Mouse (Mus musculus) hindbrain, postnatal 0 days (tissue): ENCODE data around the gene Csnk2b. TPM values are rescaled to one million over a fixed set of nuclear protein-coding genes. Genes with fewer than 3 reads are reported as not detected.

Source experiments
- ATAC-seq: fragments of 200-750 bp; cut with Nextera tagmentation; 2 replicates; pipeline ENCODE4 v1.8.0; 2017; ENCODE audit warnings: mild to moderate bottlenecking, moderate TSS enrichment, moderate library complexity
- DNase-seq: peaks from one replicate; pipeline ENCODE4 v3.0.0-alpha.2; 2015; ENCODE audit warnings: low spot score
- H3K27ac ChIP-seq: fragments of 300-500 bp; sonication (generic); 2 replicates; pipeline ENCODE4 v1.5.1; 2014; ENCODE audit warnings: mild to moderate bottlenecking
- H3K27me3 ChIP-seq: fragments of 300-500 bp; sonication (generic); 2 replicates; pipeline ENCODE4 v1.6.1; 2014; ENCODE audit warnings: low read length, mixed read lengths; ENCODE audit not compliant: insufficient read depth
- H3K36me3 ChIP-seq: fragments of 300-500 bp; sonication (generic); 2 replicates; pipeline ENCODE4 v1.6.1; 2014; ENCODE audit warnings: low read length, mixed read lengths; ENCODE audit not compliant: insufficient read depth
- H3K4me1 ChIP-seq: fragments of 300-500 bp; sonication (generic); 2 replicates; pipeline ENCODE4 v1.6.1; 2014; ENCODE audit warnings: antibody characterized with exemption, low read length, mixed read lengths; ENCODE audit not compliant: insufficient read depth
- H3K4me2 ChIP-seq: fragments of 300-500 bp; sonication (generic); 2 replicates; pipeline ENCODE4 v1.6.1; 2014; ENCODE audit warnings: low read depth, mild to moderate bottlenecking, low read length, moderate library complexity, mixed read lengths
- H3K4me3 ChIP-seq: fragments of 300-500 bp; sonication (generic); 2 replicates; pipeline ENCODE4 v1.5.1; 2014; ENCODE audit warnings: low read length
- H3K9ac ChIP-seq: fragments of 300-500 bp; sonication (generic); replicated peaks from 2 replicates; pipeline ENCODE4 v1.6.1; 2014; ENCODE audit warnings: mild to moderate bottlenecking, low read length, moderate library complexity, mixed read lengths
- H3K9me3 ChIP-seq: fragments of 300-500 bp; sonication (generic); 2 replicates; pipeline ENCODE4 v1.6.1; 2016; ENCODE audit warnings: low read length, mixed read lengths
- CTCF ChIP-seq: IDR thresholded peaks from 2 replicates; pipeline ENCODE4 v1.5.1; 2016; ENCODE audit warnings: antibody characterized with exemption, control low read depth, low read depth
- WGBS: fragments of 180-500 bp; shearing (Covaris S2); extraction: QIAGEN DNeasy Blood & Tissue Kit; methylation state at CpG from one replicate; pipeline ENCODE4 v1.1.7; 2014; 5-methylcytosine and 5-hydroxymethylcytosine counted together
- polyA plus RNA-seq: library from polyadenylated mRNA; unstranded; fragments of >200 nt; fragmentation: Nextera tagmentation; extraction: Ambion mirVana; gene quantifications from 2 replicates; pipeline ENCODE4 v1.2.1, GENCODE M21; 2015
- total RNA-seq: library from RNA; depleted of rRNA; stranded (reverse); fragments of >200 nt; gene quantifications from 2 replicates; pipeline ENCODE4 v1.2.3, GENCODE M21; 2014

Gene Csnk2b
- total and polyA plus RNA-seq, 2 experiments from 2014 or later, result 257 to 350 TPM

DNA sequence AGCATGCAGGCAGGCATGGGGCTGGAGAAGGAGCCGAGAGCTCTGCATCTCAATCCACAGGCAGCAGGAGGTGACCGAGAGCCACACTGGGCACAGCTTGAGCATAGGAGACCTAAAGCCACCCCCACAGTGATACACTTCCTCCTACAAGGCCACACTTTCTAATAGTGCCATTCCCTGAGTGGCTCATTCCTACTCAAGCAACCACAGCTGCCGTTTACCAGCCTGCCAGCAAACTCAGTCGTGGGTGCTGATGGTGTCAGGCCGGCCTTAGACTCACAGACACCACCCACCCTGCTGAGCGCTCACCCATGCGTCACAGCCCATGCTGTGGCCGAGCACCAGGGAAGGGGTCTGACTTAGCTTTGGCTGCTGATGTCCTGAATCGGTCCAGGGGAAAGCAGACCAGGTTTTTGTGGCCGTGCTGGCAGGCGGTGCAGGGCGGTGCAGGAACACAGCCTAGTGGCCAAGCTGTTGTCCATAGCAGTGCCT is 24.6 kb downstream of the Csnk2b start:
- Histone ChIP-seq H3K4me3 (no peak overlapping the region), H3K9ac (no peak overlapping the region), H3K27me3 (no peaks in the 10 kb centered on the region), H3K36me3 (peaks cover 72% of the 10 kb centered on the region), H3K27ac (no peak overlapping the region), H3K4me1 (no peaks in the 10 kb centered on the region), H3K9me3 (no peaks in the 10 kb centered on the region), H3K4me2 (no peak overlapping the region)
- 68% methylated on average over 12 of the region's 12 CpGs for WGBS
- DNase-seq, result no peak
- no peak for ATAC-seq
- TF ChIP-seq CTCF, result no peak

DNA sequence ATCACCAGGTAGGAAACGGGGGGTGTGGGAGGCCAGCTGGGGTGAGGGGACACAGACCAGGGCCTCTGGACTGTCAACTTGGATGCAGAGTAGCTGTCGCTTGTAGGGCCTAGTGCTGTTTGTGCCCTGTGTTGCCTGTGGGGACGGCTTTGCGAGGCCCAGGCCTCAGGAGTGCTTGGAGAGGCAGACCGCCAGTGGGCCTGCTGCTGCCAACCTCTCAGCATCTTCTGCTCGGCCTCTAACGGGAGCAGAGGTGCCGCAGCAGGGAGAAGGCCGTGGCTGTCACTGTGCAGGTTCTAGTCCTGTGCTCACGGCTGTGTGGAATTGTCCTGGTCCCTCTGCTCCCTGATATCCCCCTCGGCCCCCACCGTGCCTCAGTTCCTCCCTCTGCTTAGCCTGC is 25.3 kb downstream of the Csnk2b start:
- TF ChIP-seq CTCF, result no peak
- Histone ChIP-seq H3K9me3 (no peaks in the 10 kb centered on the region), H3K4me1 (no peaks in the 10 kb centered on the region), H3K4me3 (no peak overlapping the region), H3K9ac (no peak overlapping the region), H3K27me3 (no peaks in the 10 kb centered on the region), H3K27ac (no peak overlapping the region), H3K36me3 (peaks cover 69% of the 10 kb centered on the region), H3K4me2 (no peak overlapping the region)
- DNase-seq (no peak), ATAC-seq (no peak)
- 76% methylated on average over 12 of the region's 12 CpGs for WGBS

GRCm38 (mm10) chr17:35094475-35095365 is 27.1 kb downstream of the Csnk2b start:
- H3K36me3 ChIP-seq, result peaks cover 52% of the 10 kb centered on the region
- H3K4me3 ChIP-seq, result no peak overlapping the region
- H3K9me3 ChIP-seq, result no peaks in the 10 kb centered on the region
- no peak for DNase-seq
- H3K4me1 ChIP-seq, result peaks cover 11% of the 10 kb centered on the region
- WGBS, result 92% methylated on average over 15 of the region's 15 CpGs
- no peak for ATAC-seq
- H3K27ac ChIP-seq, result no peak overlapping the region
- no peak overlapping the region for H3K4me2 ChIP-seq
- no peak overlapping the region for H3K9ac ChIP-seq
- no peak for TF ChIP-seq CTCF
- H3K27me3 ChIP-seq, result no peaks in the 10 kb centered on the region

DNA sequence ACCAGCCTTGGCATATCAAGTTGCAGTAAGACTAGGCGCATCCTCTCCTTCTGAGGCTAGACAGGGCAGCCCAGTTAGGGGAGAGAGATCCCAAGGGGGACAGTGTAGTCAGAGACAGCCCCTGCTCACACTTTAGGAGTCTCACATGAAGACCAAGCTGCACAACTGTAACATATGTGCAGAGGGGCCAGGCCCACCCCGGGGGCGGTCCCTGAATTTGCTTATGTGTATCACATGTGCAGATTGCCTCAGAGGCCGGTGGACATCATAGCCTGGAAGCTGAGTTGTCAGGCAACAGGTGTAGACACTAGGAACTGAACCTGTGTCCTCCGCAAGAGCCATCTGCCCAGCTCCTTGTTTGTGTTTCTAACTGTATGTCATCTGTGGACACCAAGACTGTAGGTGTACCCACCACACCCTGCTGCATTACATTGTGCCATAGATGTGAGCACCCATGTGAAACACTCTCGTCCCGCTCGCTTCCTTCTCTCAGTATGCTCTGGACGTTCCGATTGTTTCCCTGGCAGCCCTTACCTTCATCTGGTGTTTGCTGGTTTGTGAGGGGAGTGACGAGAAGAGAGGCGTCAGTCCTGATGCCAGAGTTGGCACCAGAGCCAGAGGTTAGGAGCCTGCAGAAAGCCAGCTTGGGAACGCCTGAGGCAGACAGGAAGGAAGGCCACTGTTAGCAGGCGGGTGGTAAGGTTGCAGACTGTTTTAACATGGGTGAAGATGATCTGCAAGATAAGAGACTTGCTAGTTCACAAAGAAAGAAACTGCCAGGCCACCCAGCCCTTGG is 29.3 kb downstream of the Csnk2b start:
- WGBS, result 86% methylated on average over 14 of the region's 14 CpGs
- H3K27me3 ChIP-seq, result no peaks in the 10 kb centered on the region
- DNase-seq (no peak), ATAC-seq (no peak)
- H3K27ac ChIP-seq, result no peak overlapping the region
- peaks cover 11% of the 10 kb centered on the region for H3K4me1 ChIP-seq
- no peak overlapping the region for H3K9ac ChIP-seq
- no peak for TF ChIP-seq CTCF
- H3K9me3 ChIP-seq, result no peaks in the 10 kb centered on the region
- H3K36me3 ChIP-seq, result peaks cover 33% of the 10 kb centered on the region; the same call in 1 of the 2 replicates
- H3K4me2 ChIP-seq, result no peak overlapping the region
- no peak overlapping the region for H3K4me3 ChIP-seq

DNA sequence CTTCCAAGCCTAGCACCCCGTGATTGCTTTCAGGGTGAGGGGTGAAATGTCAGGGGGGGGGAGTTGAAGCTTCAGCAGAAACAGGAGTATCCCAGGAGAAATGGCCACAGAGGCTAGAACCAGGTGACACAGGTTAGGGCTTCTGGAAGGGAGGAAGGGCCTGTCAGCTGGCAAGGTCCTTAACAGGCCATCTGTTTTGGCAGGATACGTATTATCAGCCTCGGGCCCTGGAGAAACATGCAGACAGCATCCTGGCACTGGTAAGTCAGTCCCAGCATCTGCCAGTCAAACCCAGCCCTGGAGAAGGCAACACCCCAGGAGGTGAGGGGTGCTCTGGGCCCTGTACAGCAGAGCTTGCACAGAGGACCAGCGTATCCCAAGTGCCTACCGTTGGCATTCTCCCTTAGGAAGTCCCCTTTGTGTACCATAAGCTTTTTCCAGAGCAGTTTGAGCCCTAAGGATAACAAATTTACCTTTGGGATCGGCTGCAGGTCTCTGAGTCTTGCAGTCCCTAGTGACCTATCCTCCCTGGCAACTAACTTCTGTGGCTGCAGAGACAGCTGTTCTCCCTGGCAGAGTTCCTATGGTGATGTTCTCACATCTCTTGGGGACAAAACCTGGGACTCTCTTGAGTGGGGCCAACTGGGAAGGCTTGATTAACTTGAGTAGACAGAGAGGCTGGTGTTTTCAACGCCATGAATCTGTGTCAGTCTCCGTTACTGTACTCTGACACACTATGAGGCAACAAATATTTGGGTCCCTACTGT is 31.5 kb downstream of the Csnk2b start:
- peak overlapping the region; percentile 68 for H3K4me3 ChIP-seq
- H3K4me1 ChIP-seq, result peaks cover 11% of the 10 kb centered on the region
- H3K9ac ChIP-seq, result peak overlapping the region; percentile 86
- no peaks in the 10 kb centered on the region for H3K9me3 ChIP-seq
- 32% methylated on average over 8 of the region's 8 CpGs for WGBS
- H3K4me2 ChIP-seq, result peak overlapping the region; percentile 68
- DNase-seq (peak; percentile 67), ATAC-seq (peak; percentile 13; the same call in 1 of the 2 replicates)
- H3K27ac ChIP-seq, result peak overlapping the region; percentile 98
- H3K36me3 ChIP-seq, result peaks cover 25% of the 10 kb centered on the region; the same call in 1 of the 2 replicates
- no peak for TF ChIP-seq CTCF
- H3K27me3 ChIP-seq, result no peaks in the 10 kb centered on the region
